Mouse (Mus musculus) liver, adult 2 months (tissue): ENCODE results near the gene Itga2b.

Source experiments
- CTCF ChIP-seq: fragments of 200-500 bp; IDR thresholded peaks from 2 replicates; pipeline ENCODE4 v1.5.1; 2011; ENCODE audit warnings: low read depth, low read length, control low read depth
- POLR2A ChIP-seq: fragments of 200-500 bp; IDR thresholded peaks from 2 replicates; pipeline ENCODE4 v1.6.1; 2011; ENCODE audit warnings: low read length, control low read depth; ENCODE audit not compliant: insufficient read depth; ENCODE audit errors: extremely low read depth

DNA sequence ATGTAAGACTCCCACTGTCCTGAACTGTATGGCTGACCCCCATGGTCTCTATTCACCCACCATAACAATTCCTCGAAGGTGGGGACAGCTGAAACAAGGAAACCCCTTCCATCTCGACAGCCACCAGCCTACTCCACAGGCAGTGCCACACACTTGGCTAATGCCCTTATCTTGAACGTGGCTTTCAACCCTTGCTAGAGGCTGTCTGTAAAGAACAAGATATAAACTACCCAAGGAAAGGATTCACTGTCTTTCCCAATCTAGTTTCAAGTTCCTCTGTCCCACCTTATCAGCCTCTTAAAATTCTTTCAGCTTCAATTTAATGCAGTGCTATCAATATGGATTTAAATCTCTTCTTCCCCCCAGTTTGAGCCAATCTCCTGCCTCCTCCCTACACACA is 40.4 kb downstream of the Itga2b start:
- TF ChIP-seq POLR2A = no peak
- TF ChIP-seq CTCF = no peak
